Mouse (Mus musculus) hindbrain, embryonic 15.5 days (tissue): ENCODE measurements around the gene Ptpn13. TPM values are rescaled to one million over a fixed set of nuclear protein-coding genes. Genes with fewer than 3 reads are reported as not detected.

Source experiments
- ATAC-seq: fragments of 200-750 bp; cut with Nextera tagmentation; 2 replicates; pipeline ENCODE4 v1.8.0; 2017; ENCODE audit warnings: low read depth, moderate number of reproducible peaks, moderate TSS enrichment; ENCODE audit not compliant: low FRiP score
- H3K27ac ChIP-seq: fragments of 300-500 bp; sonication (generic); replicated peaks from 2 replicates; pipeline ENCODE4 v1.5.1; 2015; ENCODE audit warnings: mild to moderate bottlenecking, inconsistent platforms
- H3K27me3 ChIP-seq: fragments of 300-500 bp; sonication (generic); 2 replicates; pipeline ENCODE4 v1.6.1; 2015; ENCODE audit warnings: control low read depth, inconsistent platforms
- H3K36me3 ChIP-seq: fragments of 300-500 bp; sonication (generic); 2 replicates; pipeline ENCODE4 v1.6.1; 2015; ENCODE audit warnings: control low read depth, inconsistent platforms
- H3K4me1 ChIP-seq: fragments of 300-500 bp; sonication (generic); replicated peaks from 2 replicates; pipeline ENCODE4 v1.6.1; 2015; ENCODE audit warnings: control low read depth, inconsistent platforms
- H3K4me2 ChIP-seq: fragments of 300-500 bp; sonication (generic); 2 replicates; pipeline ENCODE4 v1.6.1; 2015; ENCODE audit warnings: moderate library complexity, mild to moderate bottlenecking, inconsistent platforms
- H3K4me3 ChIP-seq: fragments of 300-500 bp; sonication (generic); 2 replicates; pipeline ENCODE4 v1.5.1; 2015; ENCODE audit warnings: mild to moderate bottlenecking, inconsistent platforms
- H3K9ac ChIP-seq: fragments of 300-500 bp; sonication (generic); 2 replicates; pipeline ENCODE4 v1.6.1; 2015; ENCODE audit warnings: inconsistent platforms
- H3K9me3 ChIP-seq: fragments of 300-500 bp; sonication (generic); 2 replicates; pipeline ENCODE4 v1.6.1; 2016; ENCODE audit warnings: control low read depth, inconsistent platforms
- WGBS: fragments of 180-500 bp; shearing (Covaris S2); methylation state at CpG from one replicate; pipeline ENCODE4 v1.1.7; 2015; 5-methylcytosine and 5-hydroxymethylcytosine counted together
- polyA plus RNA-seq: library from polyadenylated mRNA; unstranded; fragments of >200 nt; fragmentation: Nextera tagmentation; extraction: Ambion mirVana; gene quantifications from 2 replicates; pipeline ENCODE4 v1.2.1, GENCODE M21; 2015

Ptpn13 gene
- polyA plus RNA-seq, 1 experiment from 2014 or later, result 4.7 TPM

- Histone ChIP-seq H3K27me3 (no peaks in the 10 kb centered on the region), H3K27ac (no peak overlapping the region), H3K4me3 (no peak overlapping the region), H3K9ac (no peak overlapping the region), H3K36me3 (no peaks in the 10 kb centered on the region), H3K4me1 (no peaks in the 10 kb centered on the region), H3K9me3 (no peaks in the 10 kb centered on the region), H3K4me2 (no peak overlapping the region)
- 90% methylated on average over 3 of the region's 3 CpGs for WGBS
- ATAC-seq, result no peak
Measured at GRCm38 (mm10) chr5:103647320-103647719, 222.3 kb downstream of the Ptpn13 start.

Other genes starting within 250 kb of the Ptpn13 start
- 85.7 and 86.2 TPM in 2 replicates for gene Mapk10, start 213.9 kb upstream of the Ptpn13 start, polyA plus RNA-seq
- gene Slc10a6, start 204.2 kb downstream of the Ptpn13 start, polyA plus RNA-seq, result 0.36 and 0.41 TPM in 2 replicates
- 0.13 and 0.21 TPM in 2 replicates for gene 1700016H13Rik, start 230.8 kb downstream of the Ptpn13 start, polyA plus RNA-seq